Mouse (Mus musculus): Measurements from ENCODE around the gene Stk39. TPM values are rescaled to one million over a fixed set of nuclear protein-coding genes. Genes with fewer than 3 reads are reported as not detected.

The Stk39 gene
- total and polyA plus RNA-seq, 2 experiments from 2014 or later: 23.0 to 25.5 TPM

DNA sequence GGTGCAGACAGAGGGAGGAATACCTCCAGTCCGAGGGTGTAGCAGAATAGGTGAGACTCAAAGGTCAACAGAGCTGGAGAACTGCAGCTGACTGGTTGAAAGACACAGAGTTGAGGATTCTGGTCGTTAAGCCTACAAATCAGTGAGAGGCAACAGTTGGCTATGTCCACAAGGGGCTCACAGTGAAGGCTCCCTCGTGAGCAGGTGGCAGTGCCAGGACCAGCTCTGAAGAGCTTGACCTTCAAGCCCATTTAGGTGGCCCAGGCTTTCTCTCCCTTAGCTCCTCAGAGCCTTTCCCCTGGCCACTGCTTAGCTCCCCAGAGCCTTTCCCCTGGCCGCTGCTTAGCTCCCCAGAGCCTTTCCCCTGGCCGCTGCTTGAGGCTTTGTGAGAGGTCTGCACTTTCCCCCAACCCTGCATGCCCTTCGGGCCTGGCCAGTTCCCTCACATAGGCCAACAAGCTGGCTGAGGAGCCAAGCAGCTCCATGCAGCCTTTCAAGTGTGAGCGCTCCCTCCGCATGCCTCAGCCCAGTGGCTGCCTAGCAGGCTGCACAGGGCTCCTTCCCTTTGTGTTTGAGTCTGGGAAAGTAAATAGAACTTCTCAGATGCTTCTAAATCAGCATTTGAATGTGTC lies 125.3 kb downstream of the Stk39 start:
- WGBS: 18% methylated on average over 8 of the region's 8 CpGs
- H3K4me2 ChIP-seq (ENCODE audit: low read depth): no peak overlapping the region
- no peak overlapping the region for H3K4me3 ChIP-seq (ENCODE audit: low read depth, low read length)
- H3K27ac ChIP-seq (ENCODE audit: low read depth, low read length): no peak overlapping the region
- ATAC-seq (peak; percentile 82), DNase-seq (peak; percentile 55)
- TF ChIP-seq CTCF (IDR thresholded peaks at IDR 0.05; ENCODE audit: low read depth): 0 out of 2 replicates have a peak, but pooled peaks have one; percentile 9
- H3K9ac ChIP-seq: no peak overlapping the region
- no peaks in the 10 kb centered on the region for H3K36me3 ChIP-seq (ENCODE audit: insufficient read depth)
- no peaks in the 10 kb centered on the region for H3K27me3 ChIP-seq (ENCODE audit: insufficient read depth, low read length)
- H3K4me1 ChIP-seq (ENCODE audit: insufficient read depth): no peaks in the 10 kb centered on the region
- no peaks in the 10 kb centered on the region for H3K9me3 ChIP-seq (ENCODE audit: low read length)

DNA sequence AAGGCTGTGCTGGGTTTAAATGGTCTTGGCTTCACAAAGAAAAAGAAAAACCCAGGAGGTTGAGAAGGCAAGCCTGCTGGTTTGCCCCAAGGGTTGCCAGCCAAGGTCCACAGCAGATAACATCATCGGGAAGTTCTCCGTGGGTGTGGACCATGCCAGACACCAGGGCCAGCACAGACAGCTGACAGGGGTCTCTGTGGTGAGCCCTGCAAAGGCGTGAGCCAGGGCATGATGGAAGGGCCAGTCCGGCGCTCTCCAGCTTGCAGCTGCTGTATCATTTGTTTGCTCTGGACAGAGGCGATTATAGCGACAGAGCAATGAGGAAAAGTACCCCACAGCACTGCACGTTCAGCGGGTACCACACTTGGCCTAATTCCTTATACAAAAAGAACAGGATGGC lies 126.8 kb downstream of the Stk39 start:
- no peaks in the 10 kb centered on the region for H3K27me3 ChIP-seq (ENCODE audit: insufficient read depth, low read length)
- DNase-seq: no peak
- no peak overlapping the region for H3K9ac ChIP-seq
- H3K36me3 ChIP-seq (ENCODE audit: insufficient read depth): no peaks in the 10 kb centered on the region
- no peak overlapping the region for H3K4me3 ChIP-seq (ENCODE audit: low read depth, low read length)
- no peaks in the 10 kb centered on the region for H3K4me1 ChIP-seq (ENCODE audit: insufficient read depth)
- H3K27ac ChIP-seq (ENCODE audit: low read depth, low read length): no peak overlapping the region
- no peak for ATAC-seq
- WGBS: 70% methylated on average over 9 of the region's 9 CpGs
- no peaks in the 10 kb centered on the region for H3K9me3 ChIP-seq (ENCODE audit: low read length)
- no peak for TF ChIP-seq CTCF (IDR thresholded peaks at IDR 0.05; ENCODE audit: low read depth)
- no peak overlapping the region for H3K4me2 ChIP-seq (ENCODE audit: low read depth)

DNA sequence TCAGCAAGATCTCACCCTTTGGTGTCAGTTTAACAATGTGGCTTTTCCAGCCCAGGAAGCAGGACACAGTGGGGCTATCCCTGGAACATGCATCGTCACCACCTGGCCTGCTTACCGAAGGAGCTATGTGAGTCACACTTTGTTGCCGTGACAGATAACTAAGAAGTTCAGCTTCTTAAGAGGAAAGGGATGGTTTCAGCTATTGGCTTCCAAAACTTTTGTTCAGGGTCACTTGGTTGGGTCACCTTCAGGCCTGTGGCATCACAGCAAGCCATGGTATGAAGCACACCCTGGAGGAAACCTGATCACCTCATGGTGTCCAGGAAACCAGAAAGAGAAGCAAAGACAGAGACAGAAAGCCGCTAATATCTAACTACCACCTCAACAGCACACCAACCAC lies 128.3 kb downstream of the Stk39 start:
- no peaks in the 10 kb centered on the region for H3K36me3 ChIP-seq (ENCODE audit: insufficient read depth)
- no peak for TF ChIP-seq CTCF (IDR thresholded peaks at IDR 0.05; ENCODE audit: low read depth)
- no peak for ATAC-seq

DNA sequence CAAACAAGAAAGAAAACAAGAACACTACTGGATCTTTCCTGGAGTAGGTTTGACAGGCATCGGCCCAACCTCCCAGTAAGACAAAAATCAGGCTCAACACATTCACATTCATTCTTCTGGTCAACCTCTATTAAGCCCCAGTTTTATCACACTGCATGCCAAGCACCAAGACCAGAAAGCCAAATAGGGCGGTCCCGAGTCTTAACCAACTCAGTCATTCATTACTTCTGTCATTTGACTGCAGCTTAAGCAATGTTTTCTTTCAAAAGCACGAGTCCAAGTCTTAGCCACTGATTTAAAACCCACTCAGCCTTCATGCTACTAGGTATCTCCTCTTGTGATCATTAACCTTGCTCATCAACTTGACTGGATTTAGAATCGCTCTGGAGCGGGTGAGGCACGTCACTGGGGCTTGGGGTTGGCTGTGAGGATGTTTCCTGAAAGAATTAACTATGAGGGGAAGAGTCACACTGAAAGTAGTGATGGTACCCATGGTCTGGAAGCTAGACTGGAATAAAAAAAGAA lies 129.9 kb downstream of the Stk39 start:
- Histone ChIP-seq H3K27ac (ENCODE audit: low read depth, low read length) (no peak overlapping the region), H3K27me3 (ENCODE audit: insufficient read depth, low read length) (no peaks in the 10 kb centered on the region), H3K4me1 (ENCODE audit: insufficient read depth) (no peaks in the 10 kb centered on the region), H3K4me2 (ENCODE audit: low read depth) (no peak overlapping the region), H3K4me3 (ENCODE audit: low read depth, low read length) (no peak overlapping the region), H3K9me3 (ENCODE audit: low read length) (no peaks in the 10 kb centered on the region), H3K9ac (no peak overlapping the region), H3K36me3 (ENCODE audit: insufficient read depth) (no peaks in the 10 kb centered on the region)
- no peak for DNase-seq
- 86% methylated on average over 7 of the region's 7 CpGs for WGBS
- no peak for TF ChIP-seq CTCF (IDR thresholded peaks at IDR 0.05; ENCODE audit: low read depth)
- ATAC-seq: no peak

More for the DNA sequence above, 128.3 kb downstream of the Stk39 start:
- H3K9me3 ChIP-seq (ENCODE audit: low read length): no peaks in the 10 kb centered on the region
- H3K9ac ChIP-seq: no peak overlapping the region
- no peaks in the 10 kb centered on the region for H3K27me3 ChIP-seq (ENCODE audit: insufficient read depth, low read length)
- no peak overlapping the region for H3K27ac ChIP-seq (ENCODE audit: low read depth, low read length)
- H3K4me3 ChIP-seq (ENCODE audit: low read depth, low read length): no peak overlapping the region
- H3K4me1 ChIP-seq (ENCODE audit: insufficient read depth): no peaks in the 10 kb centered on the region
- DNase-seq: no peak
- WGBS: 96% methylated on average over 4 of the region's 4 CpGs
- H3K4me2 ChIP-seq (ENCODE audit: low read depth): no peak overlapping the region

DNA sequence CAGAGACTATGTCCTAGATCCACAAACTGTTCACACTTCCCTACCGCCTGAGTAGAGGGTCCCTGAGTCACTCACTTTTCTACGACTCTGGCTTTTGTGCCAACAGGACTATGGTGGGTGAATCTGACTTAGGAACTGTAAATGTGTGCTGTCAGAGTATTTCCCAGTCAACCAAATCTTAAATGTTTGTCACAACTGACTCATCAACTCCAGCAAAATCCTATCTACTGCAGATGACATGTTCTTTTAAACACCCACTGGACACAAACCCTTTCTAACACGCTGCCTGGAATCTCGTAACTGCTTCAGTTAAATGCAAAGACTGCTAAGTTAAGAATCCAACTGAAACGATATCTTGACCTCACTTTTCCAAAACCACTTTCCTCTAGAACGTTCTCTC lies 135.2 kb downstream of the Stk39 start:
- Histone ChIP-seq H3K4me2 (ENCODE audit: low read depth) (no peak overlapping the region), H3K9ac (no peak overlapping the region), H3K27ac (ENCODE audit: low read depth, low read length) (no peak overlapping the region), H3K9me3 (ENCODE audit: low read length) (no peaks in the 10 kb centered on the region), H3K36me3 (ENCODE audit: insufficient read depth) (no peaks in the 10 kb centered on the region), H3K4me3 (ENCODE audit: low read depth, low read length) (no peak overlapping the region), H3K4me1 (ENCODE audit: insufficient read depth) (no peaks in the 10 kb centered on the region), H3K27me3 (ENCODE audit: insufficient read depth, low read length) (no peaks in the 10 kb centered on the region)
- ATAC-seq (no peak), DNase-seq (no peak)
- 89% methylated on average over 6 of the region's 6 CpGs for WGBS
- no peak for TF ChIP-seq CTCF (IDR thresholded peaks at IDR 0.05; ENCODE audit: low read depth)

DNA sequence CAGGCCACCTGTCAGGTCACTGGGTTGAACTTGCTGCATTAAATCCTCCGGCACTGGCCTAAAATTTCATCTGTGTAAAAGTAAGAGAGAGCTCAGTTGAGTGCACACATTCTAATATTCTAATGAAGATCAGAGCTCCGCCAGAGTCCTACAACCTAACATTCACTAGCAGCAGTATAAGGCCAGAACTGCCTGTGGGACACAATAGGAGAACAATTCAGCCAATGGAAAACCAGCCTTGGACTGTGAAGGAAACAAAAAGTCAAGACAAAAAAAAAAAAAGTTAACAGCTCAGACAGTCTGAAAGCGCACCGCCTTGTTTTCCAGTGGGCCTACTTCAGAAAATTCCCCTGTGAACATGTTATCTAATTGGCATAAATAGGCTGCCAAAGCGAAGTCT lies 137.1 kb downstream of the Stk39 start:
- H3K4me2 ChIP-seq (ENCODE audit: low read depth): no peak overlapping the region
- ATAC-seq: no peak
- TF ChIP-seq CTCF (IDR thresholded peaks at IDR 0.05; ENCODE audit: low read depth): no peak
- no peaks in the 10 kb centered on the region for H3K36me3 ChIP-seq (ENCODE audit: insufficient read depth)
- no peak overlapping the region for H3K4me3 ChIP-seq (ENCODE audit: low read depth, low read length)
- no peaks in the 10 kb centered on the region for H3K9me3 ChIP-seq (ENCODE audit: low read length)
- no peaks in the 10 kb centered on the region for H3K4me1 ChIP-seq (ENCODE audit: insufficient read depth)
- H3K27me3 ChIP-seq (ENCODE audit: insufficient read depth, low read length): no peaks in the 10 kb centered on the region
- no peak for DNase-seq
- no peak overlapping the region for H3K9ac ChIP-seq
- no peak overlapping the region for H3K27ac ChIP-seq (ENCODE audit: low read depth, low read length)
- 36% methylated on average over 5 of the region's 5 CpGs for WGBS

DNA sequence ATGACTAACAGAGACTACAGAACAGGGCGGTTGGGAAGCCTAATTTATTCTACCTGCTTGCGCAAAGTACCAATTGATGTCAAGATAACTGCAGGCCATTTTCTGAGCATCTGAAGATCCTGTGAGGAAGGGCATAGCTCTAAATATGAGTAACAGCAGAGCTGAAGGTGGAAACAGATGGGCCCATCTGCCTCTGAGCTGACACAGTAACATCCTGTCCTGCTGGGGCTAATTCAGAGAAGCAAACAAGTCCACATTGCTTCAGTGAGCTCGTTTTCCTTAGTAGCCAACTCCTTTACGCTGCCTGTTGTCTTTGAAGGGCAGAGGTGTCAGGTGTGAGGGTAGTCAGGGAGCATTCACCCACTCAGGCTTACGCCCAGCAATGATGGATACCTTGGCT lies 146.8 kb downstream of the Stk39 start:
- 78% methylated on average over 5 of the region's 5 CpGs for WGBS
- ATAC-seq: no peak
- Histone ChIP-seq H3K4me3 (ENCODE audit: low read depth, low read length) (no peak overlapping the region), H3K9me3 (ENCODE audit: low read length) (no peaks in the 10 kb centered on the region), H3K27me3 (ENCODE audit: insufficient read depth, low read length) (no peaks in the 10 kb centered on the region), H3K9ac (no peak overlapping the region), H3K4me2 (ENCODE audit: low read depth) (no peak overlapping the region), H3K4me1 (ENCODE audit: insufficient read depth) (peaks cover 9% of the 10 kb centered on the region; the same call in 1 of the 2 replicates), H3K27ac (ENCODE audit: low read depth, low read length) (no peak overlapping the region), H3K36me3 (ENCODE audit: insufficient read depth) (no peaks in the 10 kb centered on the region)
- TF ChIP-seq CTCF (IDR thresholded peaks at IDR 0.05; ENCODE audit: low read depth): no peak
- DNase-seq: no peak

Measured in forebrain, postnatal 0 days (tissue).